Mouse (Mus musculus): ENCODE data around the gene Ankrd9. TPM values are rescaled to one million over a fixed set of nuclear protein-coding genes. Genes with fewer than 3 reads are reported as not detected.

Gene Ankrd9
- polyA plus RNA-seq, 1 experiment from 2014 or later, result 32.2 TPM

DNA sequence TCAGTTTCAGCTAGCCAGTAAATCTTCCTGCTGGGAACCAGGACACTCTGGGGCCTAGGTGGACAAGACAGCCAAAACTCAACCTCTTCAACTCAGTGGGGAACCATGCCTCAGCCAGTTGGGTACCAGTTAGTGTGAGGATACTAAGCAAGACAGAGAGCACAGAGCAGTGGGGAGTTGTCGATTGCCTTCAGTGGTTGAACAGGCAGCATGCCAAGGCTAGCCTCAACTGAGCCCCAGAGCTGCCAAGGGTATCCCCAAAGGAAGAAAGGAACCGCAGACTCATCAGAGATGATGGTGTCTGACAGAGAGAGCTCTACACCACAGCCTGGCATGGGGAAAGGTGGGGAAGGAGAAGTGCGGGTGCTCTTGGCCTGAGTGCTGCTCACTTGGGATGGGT, 38.0 kb downstream of the Ankrd9 start:
- H3K9me3 ChIP-seq (ENCODE audit: control insufficient read depth, low read length), result no peaks in the 10 kb centered on the region
- H3K4me1 ChIP-seq (ENCODE audit: control insufficient read depth, insufficient read depth, low read length), result no peaks in the 10 kb centered on the region
- H3K27ac ChIP-seq (ENCODE audit: low read length), result no peak overlapping the region
- ATAC-seq, result no peak
- H3K4me3 ChIP-seq (ENCODE audit: low read length), result no peak overlapping the region
- no peak overlapping the region for H3K4me2 ChIP-seq (ENCODE audit: low read depth, low read length)
- H3K27me3 ChIP-seq (replicated peaks; ENCODE audit: control insufficient read depth, insufficient read depth, low read length), result no peaks in the 10 kb centered on the region
- WGBS, result 94% methylated on average over 3 of the region's 3 CpGs
- H3K36me3 ChIP-seq (ENCODE audit: control insufficient read depth, insufficient read depth, low read length), result 0 out of 2 replicates have a peak, but pooled peaks cover 3% of the 10 kb centered on the region
- no peak overlapping the region for H3K9ac ChIP-seq (ENCODE audit: low read depth, low read length)

DNA sequence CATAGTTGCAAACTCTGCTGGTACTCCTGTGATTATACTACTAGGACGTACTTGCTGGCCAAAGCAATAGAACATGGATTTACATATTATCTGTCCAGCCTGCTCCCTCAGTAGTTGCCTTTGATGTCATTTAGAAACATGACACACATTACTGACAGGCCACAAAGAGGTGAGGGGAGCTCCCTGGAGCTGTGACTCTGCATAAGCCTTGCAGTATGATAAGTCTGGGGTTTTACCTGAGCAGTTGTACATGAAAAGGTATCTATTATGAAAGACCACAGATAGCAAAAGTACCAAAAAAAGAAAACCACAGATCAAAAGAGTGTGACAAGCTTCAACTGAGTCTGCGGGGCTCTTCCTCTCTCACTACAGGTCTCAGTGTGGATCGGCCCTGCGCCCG, 39.5 kb downstream of the Ankrd9 start:
- Histone ChIP-seq H3K36me3 (ENCODE audit: control insufficient read depth, insufficient read depth, low read length) (0 out of 2 replicates have a peak, but pooled peaks cover 3% of the 10 kb centered on the region), H3K4me2 (ENCODE audit: low read depth, low read length) (no peak overlapping the region), H3K4me3 (ENCODE audit: low read length) (no peak overlapping the region), H3K9ac (ENCODE audit: low read depth, low read length) (no peak overlapping the region), H3K27ac (ENCODE audit: low read length) (no peak overlapping the region), H3K27me3 (replicated peaks; ENCODE audit: control insufficient read depth, insufficient read depth, low read length) (no peaks in the 10 kb centered on the region), H3K4me1 (ENCODE audit: control insufficient read depth, insufficient read depth, low read length) (no peaks in the 10 kb centered on the region), H3K9me3 (ENCODE audit: control insufficient read depth, low read length) (no peaks in the 10 kb centered on the region)
- 97% methylated on average over 5 of the region's 5 CpGs for WGBS
- ATAC-seq, result no peak

DNA sequence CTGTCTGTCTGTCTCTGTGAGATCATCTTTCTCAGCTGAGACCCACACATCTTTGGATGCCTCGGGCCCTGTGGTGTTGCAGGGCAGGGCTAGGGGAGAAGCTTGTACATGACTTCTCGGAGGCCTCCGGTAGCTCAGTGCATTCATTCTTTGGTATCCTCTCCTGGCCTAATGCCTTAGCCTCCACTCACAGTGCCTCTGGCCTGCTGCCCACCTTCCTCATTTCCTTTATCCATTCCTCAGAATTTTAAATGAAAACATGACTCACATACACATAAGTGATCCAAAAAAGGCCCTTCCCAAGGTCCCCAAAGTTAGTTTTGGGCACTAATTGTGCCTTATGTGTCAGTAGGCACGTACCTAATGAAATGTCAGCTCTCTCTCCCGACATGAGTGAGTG, 41.3 kb downstream of the Ankrd9 start:
- H3K4me1 ChIP-seq (ENCODE audit: control insufficient read depth, insufficient read depth, low read length), result no peaks in the 10 kb centered on the region
- no peak for ATAC-seq
- no peak overlapping the region for H3K4me3 ChIP-seq (ENCODE audit: low read length)
- no peaks in the 10 kb centered on the region for H3K27me3 ChIP-seq (replicated peaks; ENCODE audit: control insufficient read depth, insufficient read depth, low read length)
- no peak overlapping the region for H3K27ac ChIP-seq (ENCODE audit: low read length)
- WGBS, result 90% methylated on average over 5 of the region's 5 CpGs
- H3K4me2 ChIP-seq (ENCODE audit: low read depth, low read length), result no peak overlapping the region
- H3K9me3 ChIP-seq (ENCODE audit: control insufficient read depth, low read length), result no peaks in the 10 kb centered on the region
- 0 out of 2 replicates have a peak, but pooled peaks cover 5% of the 10 kb centered on the region for H3K36me3 ChIP-seq (ENCODE audit: control insufficient read depth, insufficient read depth, low read length)
- no peak overlapping the region for H3K9ac ChIP-seq (ENCODE audit: low read depth, low read length)

DNA sequence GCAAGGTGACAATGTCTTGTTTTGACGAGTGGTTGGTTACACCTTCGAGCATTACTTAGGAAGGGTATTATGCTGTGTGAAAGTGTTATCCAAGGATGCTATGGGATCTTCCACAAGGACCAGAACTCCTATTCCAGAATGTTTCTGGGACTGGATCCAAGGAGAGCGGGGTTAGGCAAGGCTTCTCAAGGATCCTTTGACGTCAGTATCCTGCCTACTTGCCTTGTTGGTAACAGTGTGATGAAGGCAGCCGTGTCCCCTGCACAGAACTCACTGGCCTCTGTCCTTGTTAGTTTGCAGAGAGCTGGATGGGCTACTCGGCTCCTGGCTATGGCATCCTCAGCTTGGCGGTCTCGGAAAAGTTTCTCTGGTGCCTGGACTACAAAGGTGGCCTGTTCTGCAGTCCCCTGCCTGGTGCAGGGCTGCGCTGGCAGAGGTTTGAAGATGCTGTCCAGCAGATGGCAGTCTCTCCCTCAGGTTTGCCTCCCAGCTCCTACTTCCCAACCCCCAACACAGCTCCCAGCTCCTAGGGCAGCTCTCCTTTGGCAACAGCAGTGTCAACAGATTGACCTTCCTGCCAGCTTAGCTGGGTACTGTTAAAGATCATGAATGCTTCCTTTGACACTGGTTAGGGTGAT, 42.7 kb downstream of the Ankrd9 start:
- no peaks in the 10 kb centered on the region for H3K27me3 ChIP-seq (replicated peaks; ENCODE audit: control insufficient read depth, insufficient read depth, low read length)
- H3K27ac ChIP-seq (ENCODE audit: low read length), result no peak overlapping the region
- H3K4me3 ChIP-seq (ENCODE audit: low read length), result no peak overlapping the region
- no peaks in the 10 kb centered on the region for H3K9me3 ChIP-seq (ENCODE audit: control insufficient read depth, low read length)
- H3K4me2 ChIP-seq (ENCODE audit: low read depth, low read length), result no peak overlapping the region
- H3K36me3 ChIP-seq (ENCODE audit: control insufficient read depth, insufficient read depth, low read length), result 0 out of 2 replicates have a peak, but pooled peaks cover 5% of the 10 kb centered on the region
- no peak overlapping the region for H3K9ac ChIP-seq (ENCODE audit: low read depth, low read length)
- 63% methylated on average over 9 of the region's 9 CpGs for WGBS
- no peaks in the 10 kb centered on the region for H3K4me1 ChIP-seq (ENCODE audit: control insufficient read depth, insufficient read depth, low read length)
- peak; percentile 93 for ATAC-seq

DNA sequence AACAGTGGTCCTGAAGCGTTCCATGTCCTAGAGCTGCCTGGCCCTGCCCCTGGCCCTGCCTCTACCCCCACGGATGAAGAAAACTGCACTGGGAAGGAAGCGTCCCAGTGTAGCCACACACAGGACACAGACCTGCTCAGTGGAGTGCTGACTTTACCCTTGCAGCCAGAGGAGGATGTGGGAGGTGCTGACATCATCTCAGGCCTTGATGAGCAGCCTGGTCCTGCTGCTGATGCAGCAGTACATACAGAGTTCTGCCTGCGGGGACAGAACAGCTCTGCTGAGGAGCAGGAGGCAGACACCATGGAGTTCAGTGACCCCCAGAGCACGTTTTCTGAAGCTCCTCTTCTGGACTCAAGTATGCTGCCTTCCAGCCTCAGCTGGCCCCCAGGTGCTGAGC, 46.0 kb downstream of the Ankrd9 start:
- no peak overlapping the region for H3K4me2 ChIP-seq (ENCODE audit: low read depth, low read length)
- no peak overlapping the region for H3K27ac ChIP-seq (ENCODE audit: low read length)
- H3K9ac ChIP-seq (ENCODE audit: low read depth, low read length), result no peak overlapping the region
- no peaks in the 10 kb centered on the region for H3K9me3 ChIP-seq (ENCODE audit: control insufficient read depth, low read length)
- no peak overlapping the region for H3K4me3 ChIP-seq (ENCODE audit: low read length)
- 71% methylated on average over 5 of the region's 5 CpGs for WGBS
- H3K27me3 ChIP-seq (replicated peaks; ENCODE audit: control insufficient read depth, insufficient read depth, low read length), result no peaks in the 10 kb centered on the region
- no peaks in the 10 kb centered on the region for H3K4me1 ChIP-seq (ENCODE audit: control insufficient read depth, insufficient read depth, low read length)
- ATAC-seq, result no peak
- peaks cover 2% of the 10 kb centered on the region; the same call in 1 of the 2 replicates for H3K36me3 ChIP-seq (ENCODE audit: control insufficient read depth, insufficient read depth, low read length)

Other genes starting within 250 kb of the Ankrd9 start
- 21.1 and 21.7 TPM in 2 replicates for gene Wdr20, start 241.1 kb downstream of the Ankrd9 start, polyA plus RNA-seq (2015; fragmentation: Nextera tagmentation; extraction: Ambion mirVana)
- 1.7 and 2.9 TPM in 2 replicates for gene Mok, start 138.1 kb downstream of the Ankrd9 start, polyA plus RNA-seq (2015; fragmentation: Nextera tagmentation; extraction: Ambion mirVana)
- 3.7 and 4.9 TPM in 2 replicates for gene Zfp839, start 128.8 kb downstream of the Ankrd9 start, polyA plus RNA-seq (2015; fragmentation: Nextera tagmentation; extraction: Ambion mirVana)
- 65.0 and 72.7 TPM in 2 replicates for gene Cinp, start 89.9 kb downstream of the Ankrd9 start, polyA plus RNA-seq (2015; fragmentation: Nextera tagmentation; extraction: Ambion mirVana)
- gene Tecpr2, start 89.8 kb downstream of the Ankrd9 start, polyA plus RNA-seq (2015; fragmentation: Nextera tagmentation; extraction: Ambion mirVana), result 2.2 and 2.4 TPM in 2 replicates
- gene Rcor1, start 60.3 kb upstream of the Ankrd9 start, polyA plus RNA-seq (2015; fragmentation: Nextera tagmentation; extraction: Ambion mirVana), result 6.9 and 7.9 TPM in 2 replicates
- gene Traf3, start 187.3 kb upstream of the Ankrd9 start, polyA plus RNA-seq (2015; fragmentation: Nextera tagmentation; extraction: Ambion mirVana), result 4.0 TPM in 2 replicates
- gene 4930595D18Rik, start 205.5 kb upstream of the Ankrd9 start, polyA plus RNA-seq (2015; fragmentation: Nextera tagmentation; extraction: Ambion mirVana), result not detected in 2 replicates

Data from intestine, embryonic 16.5 days (tissue).